Mouse (Mus musculus) cerebellum, postnatal 25 days (tissue): ENCODE measurements at regions not wholly inside any gene's neighbourhood (a gene's known extent, or its start where the extent isn't known, plus 50 kb on each side); places are given as distances from the start of the nearest gene placed in this dataset.

Experiments used
- DNase-seq, 2 experiments: peaks; one replicate each; pipeline ENCODE4 v3.0.0; 2021; ENCODE audit warnings: mixed read lengths in 2 of 2

- DNase-seq: no peak
Observed at GRCm38 (mm10) chr10:95085688-95086268, 141.1 kb upstream of the Plxnc1 start.

DNA sequence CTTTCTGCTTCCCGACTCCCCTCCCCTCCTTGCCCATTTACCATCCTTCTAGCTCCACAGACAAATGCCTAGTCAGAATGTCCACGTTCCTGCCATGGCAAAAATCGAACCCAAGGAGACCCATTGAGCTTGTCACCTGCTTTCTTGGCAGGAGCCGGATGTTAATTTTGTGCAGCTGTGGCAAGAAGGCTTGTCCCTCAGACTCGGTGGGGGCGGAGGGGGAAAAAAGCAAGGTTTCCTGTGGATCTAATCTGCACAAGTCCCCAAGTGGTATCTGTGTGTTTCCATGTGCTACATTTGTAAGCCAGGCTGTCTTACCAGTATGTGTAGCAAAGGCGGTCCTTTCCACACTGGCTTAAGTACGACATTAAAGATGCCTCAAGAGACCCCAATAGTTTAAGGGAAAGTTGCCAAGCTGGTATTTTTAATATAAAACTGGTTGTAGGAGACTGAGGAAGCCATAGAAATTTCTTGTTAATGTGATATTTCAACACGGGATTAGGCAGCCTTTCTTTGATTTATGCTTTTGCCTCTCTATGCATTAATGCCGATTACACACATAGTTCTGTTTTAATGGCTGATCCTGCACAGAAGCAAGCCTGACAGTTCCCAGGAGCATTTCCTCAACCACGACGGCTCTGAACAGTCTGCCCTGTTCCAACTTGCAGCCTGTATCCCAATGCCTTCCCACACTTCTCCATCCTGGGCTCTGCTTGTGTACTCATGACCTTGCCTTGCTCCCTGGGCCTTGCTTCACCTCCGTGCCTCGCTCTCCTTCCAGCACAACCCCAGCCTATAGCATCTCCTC lies 138.9 kb upstream of the Plxnc1 start:
- no peak for DNase-seq

DNA sequence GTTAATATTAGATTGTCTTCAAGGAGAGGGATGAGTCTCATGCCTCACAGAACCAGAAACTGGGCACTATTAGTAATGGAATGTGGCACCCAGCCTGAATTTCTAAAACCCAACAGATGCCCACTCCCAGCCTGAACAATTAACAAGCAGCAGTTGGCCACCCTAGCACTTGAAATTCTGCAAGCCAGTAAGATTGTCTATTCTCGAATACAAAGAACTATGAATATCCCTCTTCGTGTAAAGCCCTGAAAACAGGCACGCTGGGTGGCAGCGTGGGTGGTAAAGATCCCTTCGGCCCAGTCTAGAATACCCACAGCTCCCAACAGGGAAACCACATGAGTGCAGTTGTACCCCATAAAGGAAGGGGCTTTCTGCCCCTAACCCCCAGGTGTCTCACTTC lies 138.0 kb upstream of the Plxnc1 start:
- DNase-seq: no peak

DNA sequence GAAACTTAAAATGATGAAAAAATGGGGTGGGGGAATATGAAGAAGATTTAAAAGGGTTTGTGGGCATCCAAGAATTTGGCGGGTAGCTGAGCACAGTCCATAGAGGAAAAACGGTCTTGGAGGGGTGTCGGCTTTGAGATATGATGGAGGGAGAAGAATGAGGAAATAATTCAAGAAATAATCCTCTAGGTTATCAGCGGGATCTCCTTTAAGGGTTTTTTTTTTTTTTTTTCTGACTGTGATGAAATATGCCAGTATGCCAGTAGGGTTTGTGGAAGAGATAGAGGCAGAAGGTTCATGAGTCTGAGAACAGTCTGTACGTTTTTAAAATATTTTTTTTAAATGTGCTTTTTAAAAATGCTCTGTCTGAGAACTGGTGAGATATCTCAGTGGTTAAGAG lies 135.3 kb upstream of the Plxnc1 start:
- DNase-seq: no peak

GRCm38 (mm10) chr10:95076421-95076820 lies 131.8 kb upstream of the Plxnc1 start:
- DNase-seq: no peak

DNA sequence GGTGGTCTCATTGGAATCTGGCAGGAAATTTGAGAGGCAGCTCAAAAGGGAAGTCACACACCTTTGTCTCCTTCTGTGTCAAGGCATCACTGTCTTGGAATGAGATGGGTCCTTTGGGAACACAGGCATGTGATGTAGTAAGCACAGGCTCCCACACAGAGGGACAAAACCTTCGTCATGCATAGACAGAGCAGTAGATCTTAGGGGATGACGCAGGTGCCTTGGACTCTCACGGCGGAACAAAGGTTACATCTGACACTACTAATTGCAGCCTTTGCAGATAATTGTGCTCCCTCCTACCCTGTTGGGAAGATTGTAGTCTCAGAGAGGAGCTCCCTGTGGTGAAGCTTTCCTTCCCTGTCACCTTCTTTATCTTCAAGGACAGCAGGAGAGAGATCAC lies 131.3 kb upstream of the Plxnc1 start:
- DNase-seq: no peak

- no peak for DNase-seq
Observed at GRCm38 (mm10) chr10:95074959-95075590, 130.4 kb upstream of the Plxnc1 start.

DNA sequence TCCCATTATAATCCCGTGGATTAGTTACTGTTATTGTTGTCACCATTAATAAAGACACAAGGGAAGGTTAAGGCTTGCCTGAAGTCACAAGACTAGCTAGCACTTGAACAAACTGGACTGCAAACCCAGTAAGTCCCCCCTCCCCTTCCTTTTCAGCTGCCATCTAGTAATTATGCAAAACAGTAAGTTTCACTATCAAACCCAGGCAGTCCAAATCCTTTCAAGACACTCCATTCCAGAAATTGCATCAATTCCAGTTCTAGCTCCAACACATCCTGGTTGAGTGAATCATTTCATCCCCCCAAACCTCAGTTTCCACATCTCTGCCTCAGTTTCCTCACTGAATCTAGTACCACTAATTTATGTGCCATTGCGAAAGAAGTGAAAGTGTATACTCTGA lies 129.7 kb upstream of the Plxnc1 start:
- no peak for DNase-seq

GRCm38 (mm10) chr10:95067971-95068370 lies 123.3 kb upstream of the Plxnc1 start:
- DNase-seq: no peak

GRCm38 (mm10) chr10:95066774-95067173 lies 122.1 kb upstream of the Plxnc1 start:
- DNase-seq: no peak

GRCm38 (mm10) chr10:95059486-95060091 lies 115.0 kb upstream of the Plxnc1 start:
- DNase-seq: no peak

- no peak for DNase-seq
Observed at GRCm38 (mm10) chr10:95059078-95059477, 114.4 kb upstream of the Plxnc1 start.

DNA sequence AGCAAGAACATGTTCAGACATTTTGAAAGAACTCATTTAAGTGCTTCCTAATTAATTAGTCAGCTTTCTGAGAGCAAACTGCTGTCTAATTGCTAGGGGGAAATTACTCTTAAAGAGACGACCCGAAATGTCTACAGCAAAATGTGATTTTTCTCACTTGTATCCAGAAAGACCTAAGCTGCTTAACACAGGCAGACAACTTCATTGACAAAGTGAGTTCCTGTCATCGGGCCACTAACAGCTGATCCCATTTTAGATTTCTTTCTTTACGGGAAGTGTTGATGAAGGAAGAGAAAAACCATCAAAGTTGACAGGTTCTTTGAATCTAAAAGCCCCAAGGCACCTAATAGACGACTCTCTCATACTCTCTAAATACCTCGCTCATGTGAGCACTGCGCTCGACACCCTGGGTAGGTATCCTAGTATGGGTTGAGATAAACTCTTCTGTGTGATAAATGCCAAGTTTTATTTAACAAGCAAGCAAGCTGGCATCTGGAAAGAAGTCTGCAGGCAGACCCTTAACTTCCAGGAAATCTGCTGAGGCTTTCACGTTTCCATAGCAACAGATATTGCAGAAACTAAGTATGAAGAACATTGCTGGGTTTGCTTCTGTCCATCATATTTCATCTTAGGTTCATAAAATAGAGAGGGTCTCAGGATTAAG lies 112.5 kb upstream of the Plxnc1 start:
- no peak for DNase-seq

DNA sequence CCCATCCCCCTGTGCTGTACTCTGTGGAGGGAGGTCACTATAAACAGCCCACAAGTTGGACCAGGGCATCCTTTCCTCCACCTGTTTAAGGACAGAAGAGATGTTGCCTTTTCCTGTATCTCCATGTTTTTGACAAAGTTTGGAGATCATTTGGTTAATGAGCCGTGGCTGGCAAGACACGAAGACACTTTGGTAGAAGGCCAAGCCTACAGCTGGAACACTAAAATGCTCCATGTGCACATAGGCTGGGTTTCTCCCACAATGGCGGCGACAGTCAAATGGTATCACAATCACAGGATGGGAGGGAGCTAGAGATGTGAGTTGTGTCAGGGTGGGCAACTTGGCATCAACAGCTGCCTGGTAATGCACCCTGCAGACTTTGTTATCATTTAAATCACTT lies 111.9 kb upstream of the Plxnc1 start:
- DNase-seq: no peak

DNA sequence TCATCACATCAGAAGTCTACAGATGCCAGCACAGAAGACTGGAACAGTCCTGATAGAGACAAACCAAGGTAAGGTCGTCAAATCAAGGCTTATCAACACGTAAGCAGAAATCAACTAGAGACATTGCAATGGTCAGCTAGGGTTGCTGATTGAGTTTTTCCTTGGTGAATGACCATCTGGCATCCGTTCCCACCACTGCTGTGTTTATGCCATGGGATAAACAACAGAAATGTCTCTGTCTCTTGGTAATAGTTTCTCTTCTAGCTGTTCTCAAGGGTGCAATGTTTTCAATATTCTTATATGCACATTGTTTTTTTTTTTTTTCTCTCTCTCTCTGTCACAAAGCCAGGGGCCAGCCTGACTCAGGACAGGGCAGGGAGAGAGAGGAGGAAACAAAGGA lies 110.2 kb upstream of the Plxnc1 start:
- no peak for DNase-seq

- no peak for DNase-seq
Observed at GRCm38 (mm10) chr10:95048790-95049189, 104.2 kb upstream of the Plxnc1 start.

- DNase-seq: no peak
Observed at GRCm38 (mm10) chr10:95043978-95044377, 99.3 kb upstream of the Plxnc1 start.

DNA sequence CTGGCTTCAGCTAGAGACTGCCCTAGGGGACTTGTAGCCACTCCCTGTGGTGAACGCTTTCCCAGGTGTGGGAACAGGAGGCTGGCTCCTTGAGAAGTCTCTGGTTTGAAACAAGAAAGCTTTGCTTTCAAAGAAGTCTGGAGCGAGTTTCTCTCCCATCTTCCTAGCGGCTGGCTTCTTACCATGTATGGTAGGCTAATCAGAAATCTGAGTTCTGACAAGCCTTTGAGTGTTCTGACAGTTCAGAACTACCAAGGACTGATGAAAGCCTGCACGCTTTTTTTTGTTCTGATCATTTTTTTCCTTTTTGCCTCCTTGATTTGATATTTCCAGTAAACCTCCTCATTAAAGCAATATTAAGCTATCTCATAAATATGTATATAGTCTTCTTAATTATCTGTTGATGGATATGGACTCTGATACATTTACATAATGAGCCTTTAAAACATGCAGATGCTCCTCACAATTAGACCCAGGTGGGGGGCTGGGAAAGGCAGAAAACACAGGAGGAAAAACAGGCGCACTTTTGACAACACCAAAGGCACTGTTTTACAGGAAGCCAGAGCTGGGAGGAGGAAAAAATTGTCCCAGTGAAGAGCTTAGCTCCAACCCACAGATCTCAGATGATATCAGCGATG lies 95.7 kb upstream of the Plxnc1 start:
- DNase-seq: no peak

- no peak for DNase-seq
Observed at GRCm38 (mm10) chr10:95036043-95036697, 91.5 kb upstream of the Plxnc1 start.

- DNase-seq: no peak
Observed at GRCm38 (mm10) chr10:95035371-95035770, 90.7 kb upstream of the Plxnc1 start.

- DNase-seq: no peak
Observed at GRCm38 (mm10) chr10:95034566-95034965, 89.9 kb upstream of the Plxnc1 start.
